Mouse (Mus musculus) lung, postnatal 0 days (tissue): ENCODE measurements at regions not wholly inside any gene's neighbourhood (a gene's known extent, or its start where the extent isn't known, plus 50 kb on each side); places are given as distances from the start of the nearest gene placed in this dataset.

Source experiments
- CTCF ChIP-seq: IDR thresholded peaks from 2 replicates; pipeline ENCODE4 v1.5.1; 2016; ENCODE audit warnings: antibody characterized with exemption, mild to moderate bottlenecking
- EP300 ChIP-seq: IDR thresholded peaks from 2 replicates; pipeline ENCODE4 v1.6.1; 2016; ENCODE audit warnings: antibody characterized with exemption, mild to moderate bottlenecking, control low read depth

DNA sequence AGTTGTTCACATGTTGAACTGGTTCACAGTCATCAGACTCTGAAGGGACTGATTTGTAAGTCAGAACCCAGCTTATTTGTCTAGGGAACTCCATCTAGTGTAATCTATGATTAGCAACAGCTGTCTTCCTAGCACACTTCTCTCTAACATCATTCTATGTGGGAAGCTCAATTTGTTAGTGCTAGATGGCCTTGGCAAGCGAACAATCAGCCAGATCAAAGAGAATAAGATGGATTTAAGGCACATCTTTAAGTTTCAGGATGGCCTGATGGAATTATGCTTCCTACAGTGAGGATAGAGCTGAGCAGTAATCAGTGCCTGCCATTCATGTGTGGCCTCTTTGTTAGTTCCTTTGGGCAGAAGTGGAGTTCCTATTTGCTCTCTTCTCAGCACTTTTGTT lies 183.1 kb upstream of the Pdcd1 start:
- TF ChIP-seq CTCF, result no peak
- no peak for TF ChIP-seq EP300
